Mouse (Mus musculus) MEL (cell line): ENCODE measurements at regions not wholly inside any gene's neighbourhood (a gene's known extent, or its start where the extent isn't known, plus 50 kb on each side); places are given as distances from the start of the nearest gene placed in this dataset.
A peak's percentile ranks its signal among the peaks of the same experiment; 100 is the strongest.

ENCODE experiments used
- DNase-seq: peaks from one replicate; pipeline ENCODE4 v3.0.0; 2011; ENCODE audit warnings: low read depth, low spot score
- H3K27ac ChIP-seq: 2 replicates; pipeline ENCODE4 v1.5.1; 2012; ENCODE audit warnings: low read depth, mild to moderate bottlenecking, control low read depth, low read length, moderate library complexity; ENCODE audit not compliant: control insufficient read depth
- H3K27me3 ChIP-seq, 2 experiments: fragments of 150-350 bp in 1 of 2; sonication (generic) in 1 of 2; 2 replicates each; pipeline ENCODE4 v1.6.1; 2012; ENCODE audit warnings: low read length in 2 of 2, mild to moderate bottlenecking in 2 of 2, improper control_type of control experiment in 1 of 2, moderate library complexity in 1 of 2; ENCODE audit not compliant: insufficient read depth in 2 of 2, control insufficient read depth in 1 of 2
- H3K36me3 ChIP-seq, 2 experiments: 2 replicates each; pipeline ENCODE4 v1.6.1; 2012 to 2014; ENCODE audit warnings: low read length in 2 of 2, improper control_type of control experiment in 1 of 2, inconsistent platforms in 1 of 2, mild to moderate bottlenecking in 1 of 2; ENCODE audit not compliant: insufficient read depth in 2 of 2, control insufficient read depth in 1 of 2
- H3K4me1 ChIP-seq, 2 experiments: fragments of 150-350 bp in 1 of 2; sonication (generic) in 1 of 2; 2 replicates each; pipeline ENCODE4 v1.6.1; 2012; ENCODE audit warnings: low read length in 2 of 2, improper control_type of control experiment in 1 of 2, mild to moderate bottlenecking in 1 of 2; ENCODE audit not compliant: insufficient read depth in 2 of 2, control insufficient read depth in 1 of 2
- H3K4me3 ChIP-seq, 2 experiments: fragments of 150-350 bp in 1 of 2; sonication (generic) in 1 of 2; 2 replicates each; pipeline ENCODE4 v1.5.1; 2012; ENCODE audit warnings: low read depth in 2 of 2, low read length in 2 of 2, mild to moderate bottlenecking in 2 of 2, moderate library complexity in 2 of 2, control low read depth in 1 of 2, improper control_type of control experiment in 1 of 2; ENCODE audit not compliant: control insufficient read depth in 1 of 2, insufficient read depth in 1 of 2
- H3K79me2 ChIP-seq: 2 replicates; pipeline ENCODE4 v1.6.1; 2012; ENCODE audit warnings: mild to moderate bottlenecking, low read length, moderate library complexity; ENCODE audit not compliant: control insufficient read depth, poor library complexity, insufficient read depth
- H3K9ac ChIP-seq: 2 replicates; pipeline ENCODE4 v1.6.1; 2012; ENCODE audit warnings: low read depth, mild to moderate bottlenecking, control low read depth, low read length, moderate library complexity; ENCODE audit not compliant: control insufficient read depth, poor library complexity, severe bottlenecking
- H3K9me3 ChIP-seq: fragments of 150-350 bp; sonication (generic); replicated peaks from 2 replicates; pipeline ENCODE4 v1.6.1; 2012; ENCODE audit warnings: mild to moderate bottlenecking, low read length, improper control_type of control experiment, moderate library complexity; ENCODE audit not compliant: insufficient read depth
- BHLHE40 ChIP-seq: IDR thresholded peaks from 2 replicates; pipeline ENCODE4 v1.6.1; 2012; ENCODE audit warnings: low read depth, mild to moderate bottlenecking, inconsistent platforms, low read length, improper control_type of control experiment, borderline replicate concordance
- CHD2 ChIP-seq: IDR thresholded peaks from 2 replicates; pipeline ENCODE4 v1.6.1; 2011; ENCODE audit warnings: low read length, improper control_type of control experiment
- CTCF ChIP-seq, 3 experiments: IDR thresholded peaks in 2 of 3; conservative IDR thresholded peaks in 1 of 3; 2 replicates each; pipeline ENCODE4 v1.5.1; 2011 to 2012; ENCODE audit warnings: low read length in 3 of 3, low read depth in 2 of 3, mild to moderate bottlenecking in 2 of 3, improper control_type of control experiment in 1 of 3, inconsistent platforms in 1 of 3, mixed read lengths in 1 of 3, moderate library complexity in 1 of 3; ENCODE audit not compliant: control insufficient read depth in 1 of 3, insufficient read depth in 1 of 3, poor library complexity in 1 of 3, severe bottlenecking in 1 of 3
- ETS1 ChIP-seq: IDR thresholded peaks from 2 replicates; pipeline ENCODE4 v1.6.1; 2012; ENCODE audit warnings: low read depth, mild to moderate bottlenecking, inconsistent platforms, low read length, improper control_type of control experiment, moderate library complexity
- GATA1 ChIP-seq: IDR thresholded peaks from 2 replicates; pipeline ENCODE4 v1.6.1; 2011; ENCODE audit warnings: low read depth, low read length, improper control_type of control experiment
- HCFC1 ChIP-seq: IDR thresholded peaks from 2 replicates; pipeline ENCODE4 v1.6.1; 2012; ENCODE audit warnings: low read depth, mild to moderate bottlenecking, inconsistent platforms, low read length, improper control_type of control experiment, moderate library complexity
- KAT2A ChIP-seq: conservative IDR thresholded peaks from 2 replicates; pipeline ENCODE4 v1.6.1; 2012; ENCODE audit warnings: low read depth, low read length, improper control_type of control experiment, inconsistent platforms
- MAFK ChIP-seq: IDR thresholded peaks from 2 replicates; pipeline ENCODE4 v1.6.1; 2011; ENCODE audit warnings: low read depth, mild to moderate bottlenecking, low read length, improper control_type of control experiment, borderline replicate concordance
- MAZ ChIP-seq: IDR thresholded peaks from 2 replicates; pipeline ENCODE4 v1.6.1; 2012; ENCODE audit warnings: low read depth, mild to moderate bottlenecking, inconsistent platforms, low read length, improper control_type of control experiment
- MEF2A ChIP-seq: IDR thresholded peaks from 2 replicates; pipeline ENCODE4 v1.6.1; 2014; ENCODE audit warnings: low read depth, mild to moderate bottlenecking, inconsistent platforms, low read length, improper control_type of control experiment; ENCODE audit not compliant: poor library complexity, insufficient replicate concordance, severe bottlenecking; ENCODE audit errors: extremely low read depth
- MXI1 ChIP-seq: IDR thresholded peaks from 2 replicates; pipeline ENCODE4 v1.6.1; 2011; ENCODE audit warnings: mild to moderate bottlenecking, low read depth, low read length, improper control_type of control experiment
- MYB ChIP-seq: IDR thresholded peaks from 2 replicates; pipeline ENCODE4 v1.6.1; 2011; ENCODE audit warnings: mild to moderate bottlenecking, low read depth, low read length, improper control_type of control experiment
- MYC ChIP-seq: IDR thresholded peaks from 2 replicates; pipeline ENCODE4 v1.6.1; 2011; ENCODE audit warnings: low read depth, mild to moderate bottlenecking, low read length, improper control_type of control experiment, moderate library complexity
- NRF1 ChIP-seq: IDR thresholded peaks from 2 replicates; pipeline ENCODE4 v1.6.1; 2014; ENCODE audit warnings: low read depth, mild to moderate bottlenecking, inconsistent platforms, low read length, improper control_type of control experiment, moderate library complexity; ENCODE audit not compliant: poor library complexity, insufficient read depth, severe bottlenecking
- POLR2AphosphoS2 ChIP-seq: IDR thresholded peaks from 2 replicates; pipeline ENCODE4 v1.6.1; 2011; ENCODE audit warnings: low read length, improper control_type of control experiment
- RAD21 ChIP-seq: IDR thresholded peaks from 2 replicates; pipeline ENCODE4 v1.6.1; 2011; ENCODE audit warnings: mild to moderate bottlenecking, low read depth, low read length, improper control_type of control experiment
- SIN3A ChIP-seq: IDR thresholded peaks from 2 replicates; pipeline ENCODE4 v1.6.1; 2012; ENCODE audit warnings: low read length, improper control_type of control experiment, inconsistent platforms
- SMC3 ChIP-seq: IDR thresholded peaks from 2 replicates; pipeline ENCODE4 v1.6.1; 2011; ENCODE audit warnings: low read depth, low read length, improper control_type of control experiment
- TAL1 ChIP-seq: IDR thresholded peaks from 2 replicates; pipeline ENCODE4 v1.6.1; 2012; ENCODE audit warnings: mild to moderate bottlenecking, inconsistent platforms, low read length, moderate library complexity, mixed read lengths
- TCF12 ChIP-seq: IDR thresholded peaks from 2 replicates; pipeline ENCODE4 v1.6.1; 2014; ENCODE audit warnings: low read depth, mild to moderate bottlenecking, inconsistent platforms, low read length, improper control_type of control experiment, moderate library complexity
- UBTF ChIP-seq: IDR thresholded peaks from 2 replicates; pipeline ENCODE4 v1.6.1; 2012; ENCODE audit warnings: low read depth, mild to moderate bottlenecking, inconsistent platforms, low read length, improper control_type of control experiment, moderate library complexity, borderline replicate concordance; ENCODE audit not compliant: insufficient read depth
- USF2 ChIP-seq, 2 experiments: IDR thresholded peaks; 2 replicates each; pipeline ENCODE4 v1.6.1; 2011 to 2012; ENCODE audit warnings: improper control_type of control experiment in 2 of 2, low read length in 2 of 2, borderline replicate concordance in 1 of 2, inconsistent platforms in 1 of 2, low read depth in 1 of 2, mild to moderate bottlenecking in 1 of 2; ENCODE audit not compliant: insufficient read depth in 1 of 2
- ZC3H11A ChIP-seq: IDR thresholded peaks from 2 replicates; pipeline ENCODE4 v1.6.1; 2012; ENCODE audit warnings: low read depth, mild to moderate bottlenecking, inconsistent platforms, low read length, improper control_type of control experiment
- ZMIZ1 ChIP-seq: IDR thresholded peaks from 2 replicates; pipeline ENCODE4 v1.6.1; 2012; ENCODE audit warnings: low read depth, mild to moderate bottlenecking, inconsistent platforms, low read length, improper control_type of control experiment, moderate library complexity
- ZNF384 ChIP-seq: IDR thresholded peaks from 2 replicates; pipeline ENCODE4 v1.6.1; 2012; ENCODE audit warnings: low read depth, mild to moderate bottlenecking, inconsistent platforms, low read length, improper control_type of control experiment

GRCm38 (mm10) chr2:19716388-19716787 is 58.8 kb downstream of the Otud1 start:
- no peak overlapping the region for H3K9ac ChIP-seq
- H3K79me2 ChIP-seq: no peaks in the 10 kb centered on the region
- no peak for TF ChIP-seq GATA1
- TF ChIP-seq ZMIZ1: no peak
- no peak for TF ChIP-seq BHLHE40
- TF ChIP-seq HCFC1: no peak
- no peak for TF ChIP-seq CTCF (IDR thresholded peaks at IDR 0.05 in 2 of 3, conservative IDR thresholded peaks at IDR 0.05 in 1 of 3; ENCODE audit: control insufficient read depth in 1 of 3, insufficient read depth in 1 of 3, low read depth in 2 of 3, low read length in 3 of 3, poor library complexity in 1 of 3, severe bottlenecking in 1 of 3)
- TF ChIP-seq UBTF: no peak
- TF ChIP-seq MEF2A: no peak
- no peaks in the 10 kb centered on the region for H3K27me3 ChIP-seq
- peaks cover 0 to 4% of the 10 kb centered on the region in 2 experiments; a peak in 2 of 4 replicates for H3K4me1 ChIP-seq
- no peaks in the 10 kb centered on the region for H3K36me3 ChIP-seq
- no peaks in the 10 kb centered on the region for H3K9me3 ChIP-seq
- H3K27ac ChIP-seq: no peak overlapping the region
- no peak for DNase-seq
- no peak overlapping the region for H3K4me3 ChIP-seq

DNA sequence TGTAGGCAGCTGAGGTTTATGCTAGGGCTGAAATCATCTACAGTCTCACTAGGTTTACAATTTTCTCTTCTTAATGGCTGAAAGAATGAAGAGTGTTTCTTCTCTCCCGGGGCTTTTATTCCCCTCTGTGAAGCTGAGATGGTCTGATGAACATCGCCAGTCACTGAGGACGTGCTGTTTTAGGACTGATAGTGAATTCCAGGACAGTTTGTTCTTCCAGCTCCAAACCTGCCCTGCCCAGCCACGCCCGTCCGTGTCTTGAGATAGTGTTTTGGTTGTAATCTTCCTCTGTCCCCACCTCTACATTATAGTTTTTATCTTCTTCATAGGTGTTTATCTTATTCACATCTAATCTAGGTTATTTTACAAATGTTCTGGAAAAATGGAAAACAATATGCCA is 68.5 kb downstream of the Otud1 start:
- H3K9ac ChIP-seq: no peak overlapping the region
- no peak overlapping the region for H3K4me3 ChIP-seq
- H3K27me3 ChIP-seq: no peaks in the 10 kb centered on the region
- no peak overlapping the region for H3K27ac ChIP-seq
- no peaks in the 10 kb centered on the region for H3K36me3 ChIP-seq
- DNase-seq: no peak
- no peaks in the 10 kb centered on the region for H3K9me3 ChIP-seq
- no peak for TF ChIP-seq MYC
- TF ChIP-seq MAFK: no peak
- no peak for TF ChIP-seq NRF1
- TF ChIP-seq ETS1: no peak
- H3K79me2 ChIP-seq: no peaks in the 10 kb centered on the region
- no peaks in the 10 kb centered on the region for H3K4me1 ChIP-seq

- Histone ChIP-seq H3K9me3 (no peaks in the 10 kb centered on the region), H3K4me3 (no peak overlapping the region), H3K9ac (no peak overlapping the region), H3K27me3 (no peaks in the 10 kb centered on the region), H3K79me2 (no peaks in the 10 kb centered on the region), H3K36me3 (no peaks in the 10 kb centered on the region), H3K4me1 (no peaks in the 10 kb centered on the region), H3K27ac (no peak overlapping the region)
- DNase-seq: peak; percentile 28
- no peak for TF ChIP-seq MXI1
- TF ChIP-seq HCFC1: no peak
- no peak for TF ChIP-seq CHD2
- TF ChIP-seq ETS1: no peak
- TF ChIP-seq ZC3H11A: peak; percentile 43; the same call in 1 of the 2 replicates
- TF ChIP-seq MYB: no peak
- no peak for TF ChIP-seq NRF1
- TF ChIP-seq POLR2AphosphoS2: no peak
- TF ChIP-seq CTCF (IDR thresholded peaks at IDR 0.05 in 2 of 3, conservative IDR thresholded peaks at IDR 0.05 in 1 of 3; ENCODE audit: control insufficient read depth in 1 of 3, insufficient read depth in 1 of 3, low read depth in 2 of 3, low read length in 3 of 3, poor library complexity in 1 of 3, severe bottlenecking in 1 of 3): peak; percentile 59 to 78 (median 71)
- peak; percentile 69 for TF ChIP-seq SMC3
- TF ChIP-seq TAL1: no peak
- no peak for TF ChIP-seq MAZ
- no peak for TF ChIP-seq ZNF384
- TF ChIP-seq KAT2A: no peak
- TF ChIP-seq RAD21: peak; percentile 56
- TF ChIP-seq MYC: no peak
- no peak for TF ChIP-seq SIN3A
- no peak for TF ChIP-seq UBTF
- no peak for TF ChIP-seq TCF12
- TF ChIP-seq MAFK: no peak
- TF ChIP-seq USF2 (IDR thresholded peaks at IDR 0.05; ENCODE audit: borderline replicate concordance in 1 of 2, insufficient read depth in 1 of 2, low read depth in 1 of 2, low read length in 2 of 2): no peak
Measured at GRCm38 (mm10) chr2:19726904-19727303, 69.4 kb downstream of the Otud1 start.
